Mouse (Mus musculus) stomach, embryonic 14.5 days (tissue): ENCODE results near the gene Emid1. TPM values are rescaled to one million over a fixed set of nuclear protein-coding genes. Genes with fewer than 3 reads are reported as not detected.

Experiments
- ATAC-seq: fragments of 200-750 bp; cut with Nextera tagmentation; 2 replicates; pipeline ENCODE4 v1.8.0; 2017; ENCODE audit warnings: low read depth, moderate TSS enrichment; ENCODE audit not compliant: insufficient number of reproducible peaks, insufficient read depth, low FRiP score
- H3K27ac ChIP-seq: fragments of 300-500 bp; sonication (generic); 2 replicates; pipeline ENCODE4 v1.5.1; 2014; ENCODE audit warnings: mild to moderate bottlenecking, low read length, moderate library complexity, mixed read lengths
- H3K27me3 ChIP-seq: fragments of 300-500 bp; sonication (generic); 2 replicates; pipeline ENCODE4 v1.6.1; 2014; ENCODE audit warnings: low read length, control low read depth, mixed read lengths; ENCODE audit not compliant: control insufficient read depth, insufficient read depth
- H3K36me3 ChIP-seq: fragments of 300-500 bp; sonication (generic); 2 replicates; pipeline ENCODE4 v1.6.1; 2014; ENCODE audit warnings: mild to moderate bottlenecking, control low read depth, low read length, moderate library complexity, mixed read lengths; ENCODE audit not compliant: control insufficient read depth, insufficient read depth
- H3K4me1 ChIP-seq: fragments of 300-500 bp; sonication (generic); 2 replicates; pipeline ENCODE4 v1.6.1; 2014; ENCODE audit warnings: low read length, control low read depth, mixed read lengths; ENCODE audit not compliant: control insufficient read depth, insufficient read depth
- H3K4me2 ChIP-seq: fragments of 300-500 bp; sonication (generic); replicated peaks from 2 replicates; pipeline ENCODE4 v1.6.1; 2014; ENCODE audit warnings: low read depth, low read length, control low read depth
- H3K4me3 ChIP-seq: fragments of 300-500 bp; sonication (generic); 2 replicates; pipeline ENCODE4 v1.5.1; 2014; ENCODE audit warnings: low read depth, low read length, control low read depth
- H3K9ac ChIP-seq: fragments of 300-500 bp; sonication (generic); replicated peaks from 2 replicates; pipeline ENCODE4 v1.6.1; 2014; ENCODE audit warnings: low read depth, mild to moderate bottlenecking, control low read depth, low read length, moderate library complexity, mixed read lengths
- H3K9me3 ChIP-seq: fragments of 300-500 bp; sonication (generic); 2 replicates; pipeline ENCODE4 v1.6.1; 2016; ENCODE audit warnings: low read depth, low read length, control low read depth; ENCODE audit not compliant: control insufficient read depth
- WGBS: fragments of 180-500 bp; shearing (Covaris S2); extraction: QIAGEN DNeasy Blood & Tissue Kit; methylation state at CpG from one replicate; pipeline ENCODE4 v1.1.7; 2014; 5-methylcytosine and 5-hydroxymethylcytosine counted together
- polyA plus RNA-seq: library from polyadenylated mRNA; unstranded; fragments of >200 nt; fragmentation: Nextera tagmentation; extraction: Ambion mirVana; gene quantifications from 2 replicates; pipeline ENCODE4 v1.2.1, GENCODE M21; 2014

The Emid1 gene
- polyA plus RNA-seq, 1 experiment from 2014 or later, result 45.9 TPM

DNA sequence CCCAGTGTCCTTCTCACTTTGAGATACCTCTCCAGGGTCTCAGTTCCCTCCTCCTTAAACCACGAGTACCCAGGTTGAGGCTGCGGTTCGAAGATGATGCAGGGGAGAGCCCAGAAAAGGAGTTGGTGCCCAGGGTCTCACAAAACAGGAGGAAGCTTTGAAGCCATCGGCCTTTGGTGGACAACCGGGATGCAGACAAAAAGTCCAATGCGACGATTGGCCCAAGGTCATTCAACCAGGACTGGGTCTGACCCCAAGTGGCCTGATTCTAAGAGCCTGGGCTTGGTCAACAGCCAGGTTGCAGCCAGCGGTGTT is 94.6 kb downstream of the Emid1 start:
- no peak overlapping the region for H3K27ac ChIP-seq
- H3K36me3 ChIP-seq, result no peaks in the 10 kb centered on the region
- WGBS, result 27% methylated on average over 8 of the region's 8 CpGs
- peak overlapping the region; percentile 68 for H3K4me2 ChIP-seq
- peak overlapping the region; percentile 33 for H3K4me3 ChIP-seq
- peak overlapping the region; percentile 38; the same call in 1 of the 2 replicates for H3K9ac ChIP-seq
- peaks cover 49% of the 10 kb centered on the region for H3K27me3 ChIP-seq
- no peak for ATAC-seq
- H3K9me3 ChIP-seq, result no peaks in the 10 kb centered on the region
- peaks cover 28% of the 10 kb centered on the region for H3K4me1 ChIP-seq

DNA sequence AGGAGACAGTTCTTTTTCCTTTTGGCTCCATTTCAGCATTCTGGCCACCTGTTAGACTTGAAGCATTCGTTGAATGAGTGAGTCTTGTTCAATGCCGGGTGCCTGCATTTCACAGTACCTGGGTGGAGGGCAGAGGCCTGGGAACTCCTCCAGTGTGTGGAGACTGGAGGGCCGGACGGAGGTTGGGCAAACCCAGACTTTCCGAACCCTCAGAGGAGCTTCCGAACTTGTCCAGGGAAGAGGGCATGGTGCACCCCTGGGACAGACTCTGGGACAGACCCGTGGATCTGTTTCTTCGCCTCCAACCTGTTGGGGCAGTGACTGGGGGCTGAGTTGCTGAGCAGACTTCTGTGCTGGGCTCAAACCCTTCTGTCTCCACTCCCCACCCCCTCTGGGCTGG is 95.0 kb downstream of the Emid1 start:
- no peak overlapping the region for H3K4me2 ChIP-seq
- peaks cover 23% of the 10 kb centered on the region for H3K4me1 ChIP-seq
- H3K9me3 ChIP-seq, result no peaks in the 10 kb centered on the region
- WGBS, result 58% methylated on average over 8 of the region's 8 CpGs
- no peak overlapping the region for H3K4me3 ChIP-seq
- H3K27ac ChIP-seq, result no peak overlapping the region
- peaks cover 46% of the 10 kb centered on the region for H3K27me3 ChIP-seq
- H3K9ac ChIP-seq, result no peak overlapping the region
- no peak for ATAC-seq
- H3K36me3 ChIP-seq, result no peaks in the 10 kb centered on the region

Other genes starting within 250 kb of the Emid1 start
- gene Nefh, start 204.2 kb downstream of the Emid1 start, polyA plus RNA-seq, result 0.78 and 0.88 TPM in 2 replicates
- gene Ap1b1, start 165.4 kb downstream of the Emid1 start, polyA plus RNA-seq, result 53.8 and 54.2 TPM in 2 replicates
- gene Rasl10a, start 94.1 kb downstream of the Emid1 start, polyA plus RNA-seq, result 1.2 and 1.3 TPM in 2 replicates
- gene Gas2l1, start 86.9 kb downstream of the Emid1 start, polyA plus RNA-seq, result 22.9 and 27.9 TPM in 2 replicates
- 29.7 and 31.2 TPM in 2 replicates for gene Rhbdd3, start 53.3 kb downstream of the Emid1 start, polyA plus RNA-seq
- gene Ewsr1, start 53.0 kb downstream of the Emid1 start, polyA plus RNA-seq, result 467 and 495 TPM in 2 replicates
- gene Kremen1, start 109.3 kb upstream of the Emid1 start, polyA plus RNA-seq, result 16.1 and 17.4 TPM in 2 replicates